ENCODE assay signal across 14 mouse cellular contexts in the genomic region with DNA sequence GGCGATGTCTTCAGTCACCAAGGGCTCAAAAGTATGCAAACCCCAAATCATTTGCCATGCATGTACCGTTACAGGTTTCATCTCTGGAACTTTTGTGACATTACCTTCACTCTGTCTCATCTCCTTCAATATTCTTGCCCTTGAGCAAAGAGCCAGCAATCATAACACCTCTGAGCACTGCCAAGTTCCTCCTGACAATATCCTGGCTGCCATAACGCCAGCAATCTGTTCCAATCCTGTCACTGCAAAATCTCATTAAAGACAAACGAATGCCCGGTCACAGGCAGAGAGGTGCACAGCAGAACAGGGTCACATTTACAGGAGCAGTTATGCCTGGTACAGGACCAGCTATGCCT.
A peak's percentile ranks its signal among the peaks of the same experiment; 100 is the strongest.
DNase-seq lines count a peak whose midpoint lies in the region; ATAC-seq and TF ChIP-seq lines count a peak whose summit lies in the region.
"Had no signal": no experiment of that assay in that cellular context is flagged by ENCODE, and none has a peak within 500 bp of the region (broad histone marks: within the 10 kb centered on the region; RNA-seq: fewer than 3 reads in every experiment).

No protein-coding gene starts in this region.

- ATAC-seq in forebrain, embryonic 14.5 days, result peak; percentile 69
- ATAC-seq in forebrain, embryonic 11.5 days (replicated peaks; ENCODE audit: low FRiP score), result no peak
- ATAC-seq: inflammation-experienced regulatory T-cells, adult 6 months had no signal

- H3K4me2 ChIP-seq in forebrain, embryonic 14.5 days (ENCODE audit: low read length), result no peak overlapping the region
- no peak overlapping the region for H3K4me2 ChIP-seq in forebrain, embryonic 11.5 days (ENCODE audit: low read depth, low read length, severe bottlenecking)
- H3K4me2 ChIP-seq: heart, embryonic 12.5 days; neural tube, embryonic 12.5 days; stomach, embryonic 15.5 days had no signal

- no peak for TF ChIP-seq POLR2A in brain, embryonic 14.5 days (IDR thresholded peaks at IDR 0.05; ENCODE audit: borderline replicate concordance, extremely low read depth, insufficient read depth, insufficient read length, poor library complexity, severe bottlenecking)

- no peaks in the 10 kb centered on the region for H3K9me3 ChIP-seq in forebrain, embryonic 14.5 days (replicated peaks; ENCODE audit: control insufficient read depth, low read length)
- H3K9me3 ChIP-seq in forebrain, embryonic 11.5 days (ENCODE audit: control insufficient read depth, low read length), result no peaks in the 10 kb centered on the region
- H3K9me3 ChIP-seq: heart, embryonic 12.5 days; neural tube, embryonic 12.5 days; stomach, embryonic 15.5 days had no signal

- H3K9ac ChIP-seq in forebrain, embryonic 14.5 days (ENCODE audit: low read length), result no peak overlapping the region
- H3K9ac ChIP-seq in forebrain, embryonic 11.5 days (ENCODE audit: low read length), result no peak overlapping the region
- H3K9ac ChIP-seq: heart, embryonic 12.5 days; neural tube, embryonic 12.5 days; stomach, embryonic 15.5 days had no signal

- no peaks in the 10 kb centered on the region for H3K27me3 ChIP-seq in forebrain, embryonic 14.5 days (replicated peaks; ENCODE audit: control insufficient read depth, insufficient read depth, low read length)
- no peaks in the 10 kb centered on the region for H3K27me3 ChIP-seq in forebrain, embryonic 11.5 days (ENCODE audit: control insufficient read depth, insufficient read depth, low read length)
- H3K27me3 ChIP-seq: heart, embryonic 12.5 days; neural tube, embryonic 12.5 days; stomach, embryonic 15.5 days had no signal

- peak overlapping the region; percentile 58; the same call in 1 of the 2 replicates for H3K27ac ChIP-seq in forebrain, embryonic 14.5 days (ENCODE audit: low read depth, low read length)
- H3K27ac ChIP-seq in forebrain, embryonic 11.5 days (ENCODE audit: low read depth, low read length), result no peak overlapping the region
- H3K27ac ChIP-seq: neural tube, embryonic 12.5 days; stomach, embryonic 15.5 days had no signal

- H3K4me1 ChIP-seq in forebrain, embryonic 14.5 days (ENCODE audit: control insufficient read depth, insufficient read depth, low read length), result peaks cover 12% of the 10 kb centered on the region
- no peaks in the 10 kb centered on the region for H3K4me1 ChIP-seq in forebrain, embryonic 11.5 days (replicated peaks; ENCODE audit: control insufficient read depth, insufficient read depth, low read length)
- H3K4me1 ChIP-seq: heart, embryonic 12.5 days; neural tube, embryonic 12.5 days; stomach, embryonic 15.5 days had no signal

- TF ChIP-seq CTCF in brain, embryonic 14.5 days (IDR thresholded peaks at IDR 0.05; ENCODE audit: borderline replicate concordance, extremely low read depth, insufficient read depth, insufficient read length), result no peak

- 25% methylated on average over 5 of the region's 5 CpGs for WGBS in forebrain, embryonic 14.5 days
- WGBS in forebrain, embryonic 11.5 days, result 70% methylated on average over 5 of the region's 5 CpGs

- peak; percentile 69 for DNase-seq in forebrain, embryonic 14.5 days (ENCODE audit: low spot score)
- no peak for DNase-seq in forebrain, embryonic 11.5 days (ENCODE audit: low spot score)
- DNase-seq in kidney, adult 8-10 months, result peak; percentile 4 to 12
- no peak for DNase-seq in kidney, postnatal 4 days
- peak; percentile 80 for DNase-seq in brain, embryonic 14.5 days (ENCODE audit: low read depth)
- DNase-seq in layer of hippocampus, adult 8-10 months (ENCODE audit: low spot score in 2 of 2), result peak; percentile 18 to 33
- no peak for DNase-seq in urinary bladder, adult 2 months (ENCODE audit: low spot score)
- no peak for DNase-seq in gastrocnemius, postnatal 4 days (ENCODE audit: low spot score in 2 of 2)
- DNase-seq: lung, adult 2 months; thymus, postnatal 4 days had no signal

- no peaks in the 10 kb centered on the region for H3K36me3 ChIP-seq in forebrain, embryonic 14.5 days (ENCODE audit: control insufficient read depth, insufficient read depth, low read length)
- no peaks in the 10 kb centered on the region for H3K36me3 ChIP-seq in forebrain, embryonic 11.5 days (ENCODE audit: control insufficient read depth, insufficient read depth, low read length)
- H3K36me3 ChIP-seq: heart, embryonic 12.5 days; neural tube, embryonic 12.5 days; stomach, embryonic 15.5 days had no signal

- no peak overlapping the region for H3K4me3 ChIP-seq in forebrain, embryonic 14.5 days (ENCODE audit: low read depth, low read length)
- H3K4me3 ChIP-seq in forebrain, embryonic 11.5 days (ENCODE audit: low read depth, low read length), result no peak overlapping the region
- H3K4me3 ChIP-seq: heart, embryonic 12.5 days; neural tube, embryonic 12.5 days; stomach, embryonic 15.5 days had no signal

Comparison
In these comparisons a context has a peak if more than half of its experiments do, and no peak if none do; other contexts are left out.
1. DNase-seq: peak in forebrain, embryonic 14.5 days (single experiment), kidney, adult 8-10 months (2 of 2), brain, embryonic 14.5 days (single experiment) and layer of hippocampus, adult 8-10 months (2 of 2); none in forebrain, embryonic 11.5 days (single experiment), kidney, postnatal 4 days (0 of 2), urinary bladder, adult 2 months (single experiment) and gastrocnemius, postnatal 4 days (0 of 2).